Mouse (Mus musculus): ENCODE measurements around the gene Spaca4. TPM values are rescaled to one million over a fixed set of nuclear protein-coding genes. Genes with fewer than 3 reads are reported as not detected.
A peak's percentile ranks its signal among the peaks of the same experiment; 100 is the strongest.

Spaca4 gene
- polyA plus RNA-seq, 1 experiment from 2014 or later: 0.86 TPM

GRCm38 (mm10) chr7:45685811-45686210 is 39.8 kb downstream of the Spaca4 start:
- Histone ChIP-seq H3K4me1 (ENCODE audit: control insufficient read depth, insufficient read depth, low read length) (peaks cover 27% of the 10 kb centered on the region), H3K27ac (ENCODE audit: low read length) (no peak overlapping the region), H3K4me2 (ENCODE audit: low read depth, low read length) (no peak overlapping the region; the same call in 1 of the 2 replicates), H3K36me3 (ENCODE audit: control insufficient read depth, insufficient read depth, low read length) (no peaks in the 10 kb centered on the region), H3K9ac (ENCODE audit: low read depth, low read length) (peak overlapping the region; percentile 53), H3K27me3 (replicated peaks; ENCODE audit: control insufficient read depth, insufficient read depth, low read length) (no peaks in the 10 kb centered on the region; the same call in 1 of the 2 replicates), H3K4me3 (ENCODE audit: low read length) (no peak overlapping the region), H3K9me3 (ENCODE audit: control insufficient read depth, low read length) (no peaks in the 10 kb centered on the region)
- ATAC-seq: no peak
- WGBS: 40% methylated on average over 10 of the region's 10 CpGs

GRCm38 (mm10) chr7:45683396-45684050 is 42.1 kb downstream of the Spaca4 start, which contains the start of gene Ntn5:
TSS of gene Ntn5 (plus strand) at chr7:45684022.
- Histone ChIP-seq H3K4me1 (ENCODE audit: control insufficient read depth, insufficient read depth, low read length) (peaks cover 27% of the 10 kb centered on the region), H3K4me2 (ENCODE audit: low read depth, low read length) (no peak within 1 kb of the TSS; the same call in 1 of the 2 replicates), H3K4me3 (ENCODE audit: low read length) (no peak within 1 kb of the TSS), H3K9me3 (ENCODE audit: control insufficient read depth, low read length) (no peaks in the 10 kb centered on the region), H3K27me3 (replicated peaks; ENCODE audit: control insufficient read depth, insufficient read depth, low read length) (no peaks in the 10 kb centered on the region; the same call in 1 of the 2 replicates), H3K36me3 (ENCODE audit: control insufficient read depth, insufficient read depth, low read length) (no peaks in the 10 kb centered on the region), H3K9ac (ENCODE audit: low read depth, low read length) (peak within 1 kb of the TSS; percentile 53; the same call in 1 of the 2 replicates), H3K27ac (ENCODE audit: low read length) (no peak within 1 kb of the TSS)
- WGBS: 79% methylated on average over 7 of the region's 7 CpGs
- ATAC-seq: no peak

- H3K4me2 ChIP-seq (ENCODE audit: low read depth, low read length): peak overlapping the region; percentile 41
These were observed 43.2 kb downstream of the Spaca4 start for GRCm38 (mm10) chr7:45682144-45683126.

GRCm38 (mm10) chr7:45681046-45681736 is 44.4 kb downstream of the Spaca4 start:
- Histone ChIP-seq H3K9me3 (ENCODE audit: control insufficient read depth, low read length) (no peaks in the 10 kb centered on the region), H3K27ac (ENCODE audit: low read length) (peak overlapping the region; percentile 23), H3K36me3 (ENCODE audit: control insufficient read depth, insufficient read depth, low read length) (no peaks in the 10 kb centered on the region), H3K4me2 (ENCODE audit: low read depth, low read length) (no peak overlapping the region), H3K4me1 (ENCODE audit: control insufficient read depth, insufficient read depth, low read length) (peaks cover 28% of the 10 kb centered on the region), H3K9ac (ENCODE audit: low read depth, low read length) (no peak overlapping the region), H3K4me3 (ENCODE audit: low read length) (no peak overlapping the region), H3K27me3 (replicated peaks; ENCODE audit: control insufficient read depth, insufficient read depth, low read length) (no peaks in the 10 kb centered on the region)
- WGBS: 70% methylated on average over 8 of the region's 8 CpGs
- ATAC-seq: no peak

More at GRCm38 (mm10) chr7:45682144-45683126, 43.2 kb downstream of the Spaca4 start:
- Histone ChIP-seq H3K4me1 (ENCODE audit: control insufficient read depth, insufficient read depth, low read length) (peaks cover 30% of the 10 kb centered on the region), H3K9ac (ENCODE audit: low read depth, low read length) (peak overlapping the region; percentile 59), H3K9me3 (ENCODE audit: control insufficient read depth, low read length) (no peaks in the 10 kb centered on the region), H3K4me3 (ENCODE audit: low read length) (peak overlapping the region; percentile 5; the same call in 1 of the 2 replicates), H3K36me3 (ENCODE audit: control insufficient read depth, insufficient read depth, low read length) (no peaks in the 10 kb centered on the region), H3K27ac (ENCODE audit: low read length) (peak overlapping the region; percentile 66), H3K27me3 (replicated peaks; ENCODE audit: control insufficient read depth, insufficient read depth, low read length) (no peaks in the 10 kb centered on the region; the same call in 1 of the 2 replicates)
- 27% methylated on average over 14 of the region's 14 CpGs for WGBS
- ATAC-seq: peak; percentile 65

- 62% methylated on average over 14 of the region's 14 CpGs for WGBS
- Histone ChIP-seq H3K4me3 (ENCODE audit: low read length) (no peak overlapping the region), H3K9me3 (ENCODE audit: control insufficient read depth, low read length) (no peaks in the 10 kb centered on the region), H3K27ac (ENCODE audit: low read length) (0 out of 2 replicates have a peak overlapping the region, but pooled peaks have one; percentile 23), H3K4me2 (ENCODE audit: low read depth, low read length) (no peak overlapping the region), H3K36me3 (ENCODE audit: control insufficient read depth, insufficient read depth, low read length) (no peaks in the 10 kb centered on the region), H3K27me3 (replicated peaks; ENCODE audit: control insufficient read depth, insufficient read depth, low read length) (no peaks in the 10 kb centered on the region), H3K4me1 (ENCODE audit: control insufficient read depth, insufficient read depth, low read length) (peaks cover 17% of the 10 kb centered on the region), H3K9ac (ENCODE audit: low read depth, low read length) (no peak overlapping the region)
- ATAC-seq: peak; percentile 25; the same call in 1 of the 2 replicates
These were observed 45.5 kb downstream of the Spaca4 start for GRCm38 (mm10) chr7:45679966-45680621.

- H3K4me2 ChIP-seq (ENCODE audit: low read depth, low read length): no peak overlapping the region
These were observed 47.1 kb downstream of the Spaca4 start for GRCm38 (mm10) chr7:45678513-45678912.

GRCm38 (mm10) chr7:45677627-45678295 is 47.9 kb downstream of the Spaca4 start:
- no peaks in the 10 kb centered on the region for H3K27me3 ChIP-seq (replicated peaks; ENCODE audit: control insufficient read depth, insufficient read depth, low read length)
- peaks cover 13% of the 10 kb centered on the region for H3K4me1 ChIP-seq (ENCODE audit: control insufficient read depth, insufficient read depth, low read length)
- no peak overlapping the region for H3K9ac ChIP-seq (ENCODE audit: low read depth, low read length)
- peak overlapping the region; percentile 35 for H3K27ac ChIP-seq (ENCODE audit: low read length)
- ATAC-seq: peak; percentile 41
- H3K4me3 ChIP-seq (ENCODE audit: low read length): no peak overlapping the region
- WGBS: 48% methylated on average over 7 of the region's 7 CpGs
- no peaks in the 10 kb centered on the region for H3K9me3 ChIP-seq (ENCODE audit: control insufficient read depth, low read length)
- 0 out of 2 replicates have a peak overlapping the region, but pooled peaks have one; percentile 21 for H3K4me2 ChIP-seq (ENCODE audit: low read depth, low read length)
- no peaks in the 10 kb centered on the region for H3K36me3 ChIP-seq (ENCODE audit: control insufficient read depth, insufficient read depth, low read length)

More at GRCm38 (mm10) chr7:45678513-45678912, 47.1 kb downstream of the Spaca4 start:
- Histone ChIP-seq H3K27ac (ENCODE audit: low read length) (peak overlapping the region; percentile 35; the same call in 1 of the 2 replicates), H3K36me3 (ENCODE audit: control insufficient read depth, insufficient read depth, low read length) (no peaks in the 10 kb centered on the region), H3K4me1 (ENCODE audit: control insufficient read depth, insufficient read depth, low read length) (peaks cover 14% of the 10 kb centered on the region), H3K9me3 (ENCODE audit: control insufficient read depth, low read length) (no peaks in the 10 kb centered on the region), H3K4me3 (ENCODE audit: low read length) (no peak overlapping the region), H3K27me3 (replicated peaks; ENCODE audit: control insufficient read depth, insufficient read depth, low read length) (no peaks in the 10 kb centered on the region), H3K9ac (ENCODE audit: low read depth, low read length) (no peak overlapping the region)
- 87% methylated on average over 14 of the region's 14 CpGs for WGBS
- no peak for ATAC-seq
